In genomic region chr7:109518838-109519696, GRCm38 (mm10) we compare ENCODE assay signal across 8 mouse cellular contexts. TPM values are rescaled to one million over a fixed set of nuclear protein-coding genes. Genes with fewer than 3 reads are reported as not detected.
A peak's percentile ranks its signal among the peaks of the same experiment; 100 is the strongest.
DNase-seq lines count a peak whose midpoint lies in the region; ATAC-seq lines count a peak whose summit lies in the region.

TSS of gene Rpl27a (plus strand) at chr7:109519147.

- peaks cover 20% of the 10 kb centered on the region for H3K79me2 ChIP-seq in macrophage (ENCODE audit: inconsistent target)

- no peaks in the 10 kb centered on the region for H3K27me3 ChIP-seq in hindbrain, embryonic 16.5 days (replicated peaks; ENCODE audit: control insufficient read depth, insufficient read depth, low read length)

- H3K36me3 ChIP-seq in hindbrain, embryonic 16.5 days (ENCODE audit: control insufficient read depth, insufficient read depth, low read length), result peaks cover 22% of the 10 kb centered on the region
- H3K36me3 ChIP-seq in macrophage (ENCODE audit: inconsistent target), result peaks cover 30% of the 10 kb centered on the region

- DNase-seq in WW6 (ENCODE audit: low read depth, low spot score), result peak; percentile 85
- peak; percentile 98 for DNase-seq in cerebellum, postnatal 4 days (ENCODE audit: low spot score in 2 of 2)
- peak; percentile 99 for DNase-seq in gastrocnemius, adult 18-20 months (ENCODE audit: low spot score)
- DNase-seq in left cerebral cortex, adult 18-20 months (ENCODE audit: low spot score in 2 of 2), result peak; percentile 99
- peak; percentile 99 for DNase-seq in right cerebral cortex, adult 18-20 months
- DNase-seq in urinary bladder, postnatal 10 days (ENCODE audit: low spot score), result peak; percentile 98

- peaks cover 20% of the 10 kb centered on the region for H3K4me1 ChIP-seq in hindbrain, embryonic 16.5 days (ENCODE audit: control insufficient read depth, insufficient read depth, low read depth, low read length)

- H3K4me3 ChIP-seq in hindbrain, embryonic 16.5 days (ENCODE audit: low read length), result peak within 1 kb of the TSS; percentile 96
- peak within 1 kb of the TSS; percentile 88 for H3K4me3 ChIP-seq in macrophage (ENCODE audit: inconsistent target)

- WGBS in hindbrain, embryonic 16.5 days, result under 1% methylated on average over 65 of the region's 72 CpGs
- WGBS in macrophage (ENCODE audit: missing documents), result 1% methylated on average over 57 of the region's 72 CpGs

- H3K9ac ChIP-seq in hindbrain, embryonic 16.5 days (ENCODE audit: low read depth, low read length), result peak within 1 kb of the TSS; percentile 99

- no peaks in the 10 kb centered on the region for H3K9me3 ChIP-seq in hindbrain, embryonic 16.5 days (ENCODE audit: control insufficient read depth, low read length)

- H3K27ac ChIP-seq in hindbrain, embryonic 16.5 days (ENCODE audit: low read depth, low read length), result peak within 1 kb of the TSS; percentile 96
- peak within 1 kb of the TSS; percentile 86 for H3K27ac ChIP-seq in macrophage

- peak; percentile 96 for ATAC-seq in hindbrain, embryonic 16.5 days

- H3K4me2 ChIP-seq in hindbrain, embryonic 16.5 days (ENCODE audit: low read length), result peak within 1 kb of the TSS; percentile 98

RNA-seq across cellular contexts. Expression of gene Rpl27a, which starts in this region (rescaled TPM):
- total RNA-seq in gastrocnemius, adult 18-20 months (2021), result 10 to 100 TPM; 80.7 to 81.0 TPM
- 76.0 and 80.8 TPM in 2 replicates for polyA plus RNA-seq in hindbrain, embryonic 16.5 days (2015; fragmentation: Nextera tagmentation; extraction: Ambion mirVana)
- 100 to 1,000 TPM; 147 to 150 TPM for total RNA-seq in left cerebral cortex, adult 18-20 months (2021)
- total RNA-seq in macrophage (2018; cell fraction: chromatin; rRNA removed), result 100 to 1,000 TPM in 24 of 26 experiments, 10 to 100 TPM in 2; 98.0 to 211 (median 133) TPM
- total RNA-seq in macrophage (2018; cell fraction: cytosol; rRNA removed), result 100 to 1,000 TPM; 286 to 633 (median 421) TPM
- 100 to 1,000 TPM in 23 of 26 experiments, 10 to 100 TPM in 3; 87.4 to 264 (median 143) TPM for total RNA-seq in macrophage (2018; cell fraction: nucleus; rRNA removed)
- polyA plus RNA-seq in macrophage (2018), result 200 to 514 TPM (median 483 TPM) in 3 replicates

Comparison
In these comparisons a context has a peak if more than half of its experiments do, and no peak if none do; other contexts are left out.
1. Peak in every context shown above with its lines: DNase-seq, ATAC-seq, H3K4me3 ChIP-seq and H3K27ac ChIP-seq.